Mouse (Mus musculus): ENCODE data around the gene Crtc1.

Gene Crtc1

DNA sequence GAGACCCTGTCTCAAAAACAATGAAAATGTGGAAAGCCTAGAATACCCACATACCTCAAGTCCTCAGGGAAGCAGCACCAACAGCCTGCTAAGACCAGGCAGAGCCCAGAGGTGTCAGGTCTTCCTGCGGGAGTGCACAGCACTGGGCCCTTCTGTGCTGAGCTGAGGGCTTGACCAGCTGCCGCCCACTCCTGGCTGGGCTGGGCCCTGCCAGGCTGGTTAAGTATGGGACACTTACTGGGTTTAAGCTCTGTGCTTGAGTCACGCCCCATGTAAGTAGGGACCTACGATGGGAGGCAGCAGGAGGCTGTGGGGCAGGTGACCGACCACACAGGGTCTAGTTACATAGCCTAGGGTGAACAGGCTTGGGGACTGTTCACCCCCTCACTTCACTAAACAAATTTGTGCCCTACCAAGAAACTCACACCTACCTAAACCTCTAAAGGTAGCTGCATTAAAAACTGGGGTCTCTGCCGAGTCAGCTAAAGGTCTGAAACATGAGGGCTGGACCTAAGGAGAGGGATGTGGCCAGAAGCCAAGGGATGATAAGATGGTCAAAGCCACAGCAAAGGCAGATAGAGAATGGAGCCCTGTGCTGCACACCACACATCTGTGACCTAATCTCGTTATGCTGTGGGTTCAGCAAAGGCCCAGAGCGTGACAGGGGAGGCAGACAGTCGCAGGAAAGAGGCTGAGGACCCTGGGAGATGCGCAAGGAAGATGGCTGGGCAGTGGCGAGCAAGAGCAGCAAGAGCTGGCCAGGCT is 19.3 kb downstream of the Crtc1 start:
- DNase-seq, result no peak

DNA sequence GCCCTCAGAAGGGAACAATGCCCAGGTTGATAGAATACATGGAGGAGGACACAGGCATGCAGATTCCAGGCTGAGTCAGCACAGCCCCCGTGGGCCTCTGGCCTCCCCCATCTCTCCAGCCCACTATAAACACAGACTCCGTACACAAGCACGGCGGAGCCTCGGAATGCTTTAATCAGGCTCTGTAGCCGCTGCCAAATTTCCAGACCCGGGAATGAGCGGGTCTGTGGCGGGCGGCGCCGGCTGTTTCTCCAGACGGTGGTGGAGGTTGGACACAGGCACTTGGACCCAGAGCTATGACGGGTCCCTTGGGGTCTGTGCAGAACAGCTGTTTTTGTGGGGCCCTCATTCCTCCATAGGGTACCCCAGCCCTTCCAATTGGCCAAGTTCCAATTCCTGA is 20.4 kb downstream of the Crtc1 start:
- DNase-seq, result no peak

DNA sequence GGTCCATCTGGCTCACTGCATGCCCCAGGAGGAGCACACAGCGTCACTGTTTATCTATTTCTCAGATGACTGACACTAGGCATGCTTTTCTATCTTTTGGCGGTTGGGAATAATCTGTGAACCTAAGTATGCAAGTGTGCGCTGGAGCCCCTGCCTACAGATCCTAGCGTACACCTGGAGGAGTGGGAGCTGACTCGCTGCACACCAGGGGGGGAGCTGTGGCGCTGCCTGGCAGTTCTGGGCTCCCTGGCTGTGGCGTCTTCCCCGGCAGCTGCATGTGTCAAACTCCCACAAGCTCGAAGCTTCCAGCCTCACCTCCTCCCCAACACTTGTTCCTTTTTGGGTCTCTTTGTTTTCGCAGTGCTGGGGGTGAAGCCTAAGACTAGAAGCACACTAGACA is 21.5 kb downstream of the Crtc1 start:
- peak in 1 of 2 experiments; percentile 8 for DNase-seq

DNA sequence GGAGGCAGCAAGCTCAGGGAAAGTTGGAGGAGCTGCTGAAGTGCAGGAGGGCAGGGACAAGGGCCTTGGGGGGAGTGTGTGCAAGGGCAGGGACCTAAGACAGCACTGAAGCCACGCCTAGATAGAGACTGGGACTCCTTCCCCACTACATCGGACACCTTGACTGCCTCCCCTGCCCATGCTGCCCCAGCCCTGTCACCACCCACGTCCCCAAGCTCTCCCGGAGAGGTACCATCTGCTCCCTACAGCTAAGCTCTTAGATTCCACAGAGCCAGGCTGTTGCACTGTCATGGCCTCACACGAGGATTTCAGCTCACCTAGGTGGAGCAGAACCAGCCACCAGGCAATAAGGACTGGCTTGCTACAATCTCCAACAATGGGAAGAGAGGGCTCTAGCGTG is 22.4 kb downstream of the Crtc1 start:
- DNase-seq, result no peak

DNA sequence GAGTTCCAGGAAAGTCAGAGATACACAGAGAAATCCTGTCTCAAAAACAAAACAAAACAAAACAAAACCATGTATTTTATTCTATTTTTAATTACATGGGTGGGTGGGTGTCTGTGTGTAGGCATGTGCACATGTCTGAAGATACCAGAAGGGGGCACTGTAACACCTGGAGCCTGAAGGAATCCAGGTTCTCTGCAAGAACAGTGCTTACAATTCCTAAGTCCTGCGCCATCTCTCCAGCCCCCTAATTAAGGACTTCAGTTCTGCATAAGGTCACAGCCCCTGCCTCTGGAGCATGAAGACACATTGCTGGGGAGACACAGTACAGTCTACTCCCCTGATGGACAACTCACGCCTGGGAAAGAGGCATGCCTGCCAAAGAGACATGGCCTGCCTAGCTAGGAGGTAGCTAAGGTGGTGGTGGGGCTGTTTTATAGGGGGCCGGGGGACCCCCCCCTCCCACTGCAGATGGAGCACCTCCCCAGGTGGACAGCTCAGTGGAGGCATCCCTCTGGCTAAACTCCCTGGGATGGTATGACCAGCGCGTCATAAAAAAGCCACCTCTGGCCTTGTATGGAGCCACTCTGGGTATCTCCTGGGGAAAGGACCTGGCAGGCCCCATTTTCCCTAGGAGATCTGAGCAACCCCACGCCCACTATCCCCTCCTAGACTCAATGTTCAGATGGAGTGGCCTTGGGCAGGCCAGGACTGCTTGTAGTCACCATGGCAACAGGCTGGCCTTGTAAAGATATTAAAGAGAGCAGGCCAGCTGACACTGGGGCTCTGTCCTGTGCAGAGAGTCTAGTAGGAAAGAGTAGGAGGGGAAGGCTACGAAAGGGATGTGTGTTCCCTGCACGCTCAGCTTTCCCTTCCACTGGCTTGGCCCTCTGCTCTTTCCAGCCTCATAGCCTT is 23.6 kb downstream of the Crtc1 start:
- DNase-seq, result peak in 1 of 2 experiments; percentile 22

DNA sequence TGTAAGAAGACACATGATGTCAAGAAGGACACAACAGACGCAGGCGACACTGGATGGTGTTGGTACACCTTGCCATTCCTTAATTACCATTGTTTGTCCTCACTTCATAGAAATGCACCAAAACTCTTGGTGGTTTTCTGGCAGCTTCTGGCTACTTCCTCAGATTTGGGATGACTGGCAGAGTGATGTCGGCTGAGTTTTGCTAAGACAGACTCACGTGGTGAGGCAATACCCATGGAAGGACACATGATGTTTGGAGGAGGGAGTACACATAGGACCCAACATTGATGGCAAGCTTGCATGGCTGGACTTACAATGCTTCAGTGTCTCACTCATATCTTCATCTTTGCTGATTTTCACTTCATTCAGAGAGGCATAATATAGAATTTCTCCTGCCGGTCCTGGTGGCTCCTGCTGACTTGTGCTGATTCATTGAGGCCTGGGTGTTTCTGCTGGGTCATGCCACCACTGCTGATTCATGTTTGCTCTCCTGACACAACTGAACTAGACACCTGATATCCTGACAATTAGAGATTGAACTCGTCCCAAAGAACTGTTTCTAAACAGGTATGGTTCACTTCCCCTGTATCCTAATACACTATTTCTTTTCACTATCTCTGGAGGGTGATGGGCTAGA is 25.0 kb downstream of the Crtc1 start:
- DNase-seq, result no peak

DNA sequence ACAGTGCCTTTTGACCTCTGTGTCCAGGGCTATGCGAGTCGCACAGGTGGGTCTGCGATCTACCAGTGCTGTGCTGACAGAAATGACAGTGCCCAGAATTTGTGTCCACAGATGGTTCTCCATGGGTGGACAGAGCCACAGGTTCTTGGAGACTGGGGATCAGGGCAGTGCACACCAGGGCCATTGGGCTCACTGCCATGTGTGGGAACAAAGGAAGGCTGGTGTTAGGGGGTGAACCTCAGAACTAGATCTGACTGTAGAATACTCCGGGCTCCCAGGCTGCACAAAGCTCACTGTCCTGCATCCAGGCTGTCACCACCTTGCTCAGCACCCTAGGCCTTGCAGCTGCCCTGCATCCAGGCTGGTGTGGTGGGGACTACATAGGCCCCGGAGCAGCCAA is 29.1 kb downstream of the Crtc1 start:
- no peak for DNase-seq

DNA sequence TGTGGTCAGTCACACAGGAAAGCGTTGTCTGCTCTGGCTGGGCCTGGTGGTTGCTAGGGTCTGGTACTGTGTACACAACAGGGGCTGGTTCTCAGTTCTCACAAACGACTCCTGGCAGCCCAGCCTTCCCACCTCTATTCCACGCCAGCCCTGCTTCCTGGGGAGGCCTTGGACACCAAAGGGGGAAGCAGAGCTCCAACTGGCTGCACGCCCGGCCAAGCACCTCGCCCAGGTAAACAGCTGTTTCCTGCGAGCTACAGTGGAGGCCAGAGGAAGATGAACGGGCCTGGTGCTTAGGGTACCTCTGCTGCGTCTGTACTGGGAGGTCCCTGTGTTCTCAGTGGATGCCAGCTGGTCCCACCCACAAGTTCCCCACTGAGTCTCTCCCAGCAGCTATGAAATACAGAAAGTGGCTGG is 29.9 kb downstream of the Crtc1 start:
- DNase-seq, result no peak

DNA sequence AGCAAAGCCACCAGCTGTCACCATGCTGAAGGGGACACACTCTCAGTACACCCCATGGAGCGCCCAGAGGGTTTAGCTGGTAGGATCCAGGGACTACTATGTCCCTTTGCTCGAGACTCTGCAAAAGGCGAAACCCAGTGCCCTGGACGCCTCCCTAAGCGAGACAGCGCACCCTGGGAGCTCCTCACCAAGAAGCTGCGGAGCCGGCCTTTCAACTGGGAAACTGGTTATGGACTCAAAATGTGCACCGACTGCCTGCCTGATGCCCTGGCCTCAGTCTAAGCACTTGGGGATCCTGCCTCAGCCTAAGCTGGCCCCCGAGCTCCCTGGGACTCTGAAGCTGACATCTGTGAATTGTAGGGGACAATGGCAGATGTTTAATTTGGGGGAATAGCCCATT is 30.4 kb downstream of the Crtc1 start:
- DNase-seq, result no peak

DNA sequence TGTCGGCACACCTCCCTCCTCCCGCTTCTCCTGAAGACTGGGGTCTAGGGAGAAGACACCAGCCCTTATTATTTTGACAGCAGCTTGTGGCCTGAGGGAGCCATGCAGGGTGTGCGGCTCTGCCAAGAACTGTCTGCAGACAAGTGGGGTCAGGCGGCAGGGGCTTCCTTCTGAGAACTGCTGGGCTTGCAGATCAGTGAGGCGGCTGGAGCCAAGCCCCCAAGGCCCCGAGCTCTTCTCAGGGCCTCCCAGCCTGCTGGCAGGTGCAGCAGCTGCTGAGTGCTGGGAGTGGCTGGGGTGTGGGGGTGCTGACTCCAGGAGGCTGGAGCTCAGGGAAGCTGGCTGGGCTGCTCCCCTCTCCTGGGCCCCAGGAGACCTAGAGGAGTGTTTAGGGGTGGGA is 31.1 kb downstream of the Crtc1 start:
- no peak for DNase-seq

DNA sequence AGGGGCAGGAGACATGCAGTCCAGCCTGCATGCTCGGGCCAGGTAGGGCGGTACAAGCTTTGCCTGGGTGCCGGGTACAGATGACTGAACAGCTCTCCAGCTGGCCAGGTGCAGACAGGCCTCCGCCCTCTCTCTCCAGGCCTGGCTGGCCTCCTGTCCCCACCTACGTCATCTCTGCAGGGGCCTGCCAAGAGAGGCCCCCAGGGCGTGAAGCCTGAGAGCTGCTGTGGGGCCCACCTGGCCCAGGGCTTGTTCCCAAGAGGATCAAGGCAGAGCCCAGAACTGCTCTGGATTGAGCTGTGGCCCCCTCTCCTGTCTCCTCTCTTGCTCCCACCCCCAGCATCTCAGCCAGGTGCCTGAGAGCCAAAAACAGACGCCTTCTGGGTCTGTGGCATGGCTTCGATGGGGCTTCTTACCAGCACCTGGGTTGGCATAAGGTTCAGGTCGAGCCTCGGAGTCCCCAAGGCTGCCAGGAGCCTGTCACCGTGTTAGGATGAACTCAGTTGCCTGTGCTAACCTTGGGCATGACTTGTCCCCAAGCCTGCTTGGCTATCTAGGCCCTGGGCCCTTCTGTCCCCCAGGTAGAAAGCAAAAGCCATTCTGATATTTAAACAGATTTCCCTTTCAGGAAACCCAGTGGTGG is 32.8 kb downstream of the Crtc1 start:
- no peak for DNase-seq

DNA sequence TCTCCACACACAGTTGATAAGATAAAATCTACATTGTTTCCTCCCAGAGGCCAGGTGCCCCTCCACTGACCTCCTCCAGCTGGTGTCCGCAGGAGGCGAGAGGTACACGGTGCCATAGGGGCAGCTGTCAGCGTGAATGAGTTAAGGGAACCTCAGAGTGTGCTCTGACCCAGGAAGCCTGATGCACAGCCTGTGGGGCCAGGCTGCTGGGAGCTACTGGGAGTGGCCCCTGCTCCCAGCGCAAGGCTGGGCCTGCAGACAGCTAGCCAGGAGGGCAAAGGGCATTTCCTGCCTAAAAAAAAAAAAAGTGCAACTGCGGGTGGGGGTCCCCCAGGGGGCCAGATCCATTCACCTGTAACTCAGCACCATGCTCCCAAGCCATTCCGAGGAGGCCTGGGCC is 34.2 kb downstream of the Crtc1 start:
- DNase-seq, result no peak

DNA sequence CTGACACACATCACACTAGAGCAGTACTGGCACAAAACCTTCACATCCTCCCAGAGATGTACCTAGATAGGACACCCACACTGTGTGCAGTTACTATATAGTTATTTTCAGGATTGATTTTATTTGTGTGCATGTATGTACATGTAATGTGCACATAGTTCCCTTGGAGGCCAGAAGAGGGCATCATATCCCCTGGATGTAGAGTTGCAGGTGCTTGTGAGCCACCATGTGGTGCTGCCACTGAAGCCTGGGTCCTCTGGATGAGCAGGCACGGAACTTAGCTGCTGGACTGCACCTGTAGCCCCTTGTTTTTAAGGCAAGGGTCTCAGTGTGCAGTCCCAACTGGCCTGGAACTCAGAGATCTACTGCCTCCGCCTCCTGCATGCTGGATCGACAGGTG is 35.2 kb downstream of the Crtc1 start:
- DNase-seq, result no peak

DNA sequence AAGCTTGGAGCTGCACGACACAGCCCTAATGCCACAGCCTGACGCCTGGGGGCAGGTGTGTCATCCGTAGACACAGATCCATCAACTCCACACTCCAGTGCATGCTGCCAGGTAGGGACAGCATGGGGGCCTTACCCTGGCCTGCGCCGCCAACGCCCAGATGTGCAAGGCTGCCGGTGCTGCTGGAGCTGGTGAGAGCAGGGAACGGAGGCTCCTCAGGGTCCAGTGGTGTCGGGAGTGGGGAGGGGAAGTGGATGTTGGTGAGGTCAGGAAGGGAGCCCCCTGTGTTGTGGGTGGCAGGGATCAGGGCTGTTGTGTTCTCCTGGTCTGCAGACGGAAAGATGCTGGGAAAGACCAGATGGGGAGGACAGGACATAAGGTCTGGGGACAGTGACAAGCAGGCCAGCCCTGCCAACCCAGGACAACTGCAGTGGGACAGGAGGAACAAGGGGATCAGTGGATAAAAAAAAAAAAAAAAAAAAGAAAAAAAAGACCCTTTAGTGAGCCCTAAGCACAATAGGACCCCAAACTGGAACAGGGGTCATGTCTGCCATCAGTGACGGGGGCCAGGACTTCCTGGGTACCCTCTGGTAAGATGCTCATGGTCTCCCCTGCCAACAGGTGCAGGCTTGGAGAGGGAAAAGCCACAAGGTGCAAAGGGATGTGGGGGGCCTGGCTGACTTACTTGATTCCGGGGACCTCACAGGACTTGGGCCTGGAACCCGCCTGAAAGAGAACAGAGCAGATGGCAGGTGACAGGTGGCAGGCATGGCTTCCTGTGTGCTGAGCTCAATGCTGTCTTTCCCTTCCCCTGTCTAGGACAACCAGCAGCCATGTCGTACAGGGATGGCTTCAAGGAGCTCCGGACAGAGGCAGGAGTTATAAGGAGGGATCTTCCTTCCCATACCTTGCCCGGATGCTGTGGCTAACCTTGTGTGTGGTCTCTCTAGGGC is 41.5 kb downstream of the Crtc1 start:
- no peak for DNase-seq

DNA sequence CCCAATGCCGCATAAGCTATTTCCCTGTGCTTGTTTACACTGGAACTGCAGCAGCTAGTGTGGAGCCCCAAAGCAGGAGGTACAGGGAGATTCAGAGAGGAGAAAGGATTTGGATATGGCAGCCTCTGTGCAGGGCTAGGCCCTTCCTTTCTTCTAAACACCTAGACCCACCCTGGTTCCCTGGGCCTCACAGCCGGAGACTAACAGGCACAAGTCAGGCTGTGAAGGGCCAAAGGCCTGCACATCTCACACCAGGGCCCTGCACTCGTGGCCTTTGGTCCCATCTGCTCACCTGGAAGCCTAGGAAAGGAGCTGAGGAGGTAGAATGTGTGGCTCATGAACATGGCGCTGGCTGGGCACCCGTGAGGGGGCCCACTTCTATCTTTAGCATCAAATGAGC is 43.2 kb downstream of the Crtc1 start:
- no peak for DNase-seq

DNA sequence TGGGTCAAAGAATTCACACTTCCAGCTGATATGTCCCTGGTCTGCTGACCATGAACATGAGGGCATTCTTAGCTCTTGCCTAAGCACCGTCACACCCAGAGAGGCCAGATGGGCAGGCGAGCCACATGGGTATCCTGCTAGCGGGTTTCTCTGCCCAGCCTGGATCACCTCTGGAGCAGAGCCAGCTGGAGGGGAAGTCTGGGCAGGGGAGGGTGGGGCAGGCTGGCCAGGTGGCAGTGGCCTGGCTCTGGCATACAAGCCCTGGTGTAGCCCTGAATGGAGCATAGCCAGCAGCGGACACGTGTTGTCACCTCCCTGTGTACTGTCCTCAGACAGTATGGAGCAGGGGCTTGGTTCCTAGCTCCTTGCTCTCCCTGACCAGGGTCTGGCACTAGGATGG is 43.7 kb downstream of the Crtc1 start:
- no peak for DNase-seq

DNA sequence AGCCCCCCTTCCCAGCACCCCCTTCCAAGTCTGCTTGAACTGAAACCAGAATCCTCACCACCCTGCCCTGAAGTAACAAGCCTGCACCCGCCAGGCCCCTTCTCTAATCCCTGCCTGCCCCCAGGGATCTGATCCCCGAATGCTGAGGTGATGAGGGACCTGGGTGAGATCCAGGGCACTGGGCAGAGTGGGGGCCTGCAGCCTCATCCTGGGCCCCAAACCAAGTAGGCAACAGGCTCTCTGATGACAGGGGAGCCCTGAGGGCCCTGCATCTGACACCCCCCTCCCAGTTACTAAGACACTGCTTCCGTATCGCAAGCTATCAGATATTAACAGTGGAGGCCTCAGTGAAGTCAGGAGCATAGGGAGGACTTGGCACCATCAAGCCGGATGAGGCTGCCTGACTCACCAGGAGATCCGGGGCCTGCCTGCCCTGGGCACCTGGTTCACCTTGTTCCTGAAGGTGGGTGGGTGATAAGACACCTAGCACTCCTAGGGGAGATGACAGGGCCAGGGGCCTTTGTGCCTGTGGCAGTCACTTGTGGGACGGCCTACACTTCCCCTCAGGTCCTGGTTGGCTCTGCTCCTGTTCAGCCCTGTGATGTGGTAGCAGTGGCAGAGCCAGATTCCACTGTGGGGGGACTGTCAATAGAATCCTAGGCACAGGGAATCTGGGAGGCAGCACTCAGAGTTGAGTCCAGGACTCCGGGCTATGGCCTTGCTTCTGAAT is 44.9 kb downstream of the Crtc1 start:
- DNase-seq, result no peak

DNA sequence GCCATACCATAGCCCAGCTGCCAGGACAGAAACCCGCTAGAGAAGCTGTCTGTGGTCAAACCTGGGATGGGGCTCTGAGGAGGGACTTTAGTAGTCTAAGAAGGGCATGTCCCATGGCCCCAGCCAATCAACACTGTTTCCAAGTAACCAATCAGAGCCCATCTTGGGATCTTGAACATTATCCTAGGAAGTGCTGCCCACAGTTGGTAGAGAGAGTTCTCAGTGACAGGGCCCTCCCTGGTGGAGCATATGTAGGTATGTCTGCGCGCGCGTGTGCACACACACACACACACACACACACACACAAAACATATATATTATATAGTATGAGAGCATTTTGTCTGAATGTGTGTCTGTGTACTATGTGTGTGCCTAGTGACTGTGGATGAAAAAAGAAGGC is 46.3 kb downstream of the Crtc1 start:
- DNase-seq, result no peak

DNA sequence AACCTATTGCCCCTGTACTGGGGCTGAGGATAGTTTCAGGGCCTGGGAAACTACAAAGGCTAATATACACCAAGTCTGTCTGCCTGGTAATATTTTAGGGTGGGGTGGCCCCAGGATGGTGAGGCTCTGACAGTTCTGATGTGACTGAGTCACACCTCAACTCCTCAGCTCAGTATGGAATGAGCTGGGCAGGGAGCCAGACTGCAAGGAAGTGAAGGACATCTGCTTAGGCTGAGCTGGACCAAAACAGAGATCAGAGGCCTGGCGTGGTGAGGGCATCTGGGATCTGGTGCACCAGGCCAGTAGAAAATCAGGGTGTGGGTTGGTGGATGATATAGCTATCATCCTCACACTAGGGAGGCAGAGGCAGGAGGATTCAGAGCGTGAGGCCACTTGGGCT is 49.7 kb downstream of the Crtc1 start:
- DNase-seq, result no peak

DNA sequence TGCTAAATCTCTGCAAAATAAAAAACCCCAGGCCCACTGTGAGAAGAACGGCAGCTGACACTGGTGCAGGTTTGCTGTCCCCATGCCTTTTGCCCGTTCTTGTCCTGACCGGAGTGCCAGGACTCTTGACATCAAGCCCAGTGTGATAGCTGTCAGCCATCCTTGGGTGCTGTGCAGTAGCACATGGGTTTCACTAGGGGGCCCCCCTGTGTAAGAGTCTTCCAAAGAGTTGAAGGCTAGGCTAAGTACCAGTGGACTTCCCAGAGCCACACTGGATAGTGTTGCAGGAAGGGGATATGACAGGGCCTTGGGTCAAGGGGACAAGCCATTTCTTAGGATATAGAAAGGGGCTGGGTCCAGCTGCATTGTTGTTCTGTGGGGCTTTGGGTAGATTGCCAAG is 56.1 kb downstream of the Crtc1 start:
- DNase-seq, result peak; percentile 52 to 56

DNA sequence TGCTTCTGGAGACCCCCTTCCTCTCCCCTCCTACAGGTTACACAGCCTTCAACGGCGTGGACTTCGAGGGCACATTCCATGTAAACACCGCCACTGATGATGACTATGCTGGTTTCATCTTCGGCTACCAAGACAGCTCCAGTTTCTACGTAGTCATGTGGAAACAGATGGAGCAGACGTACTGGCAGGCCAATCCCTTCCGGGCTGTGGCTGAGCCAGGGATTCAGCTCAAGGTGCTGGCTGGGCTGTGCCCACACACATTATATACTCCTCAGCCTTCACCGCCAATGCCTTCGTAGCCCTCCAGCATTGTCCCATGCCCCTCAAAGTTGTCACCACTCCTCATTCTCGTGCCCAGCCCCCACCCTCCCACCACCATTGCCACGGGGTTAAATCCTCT is 59.3 kb downstream of the Crtc1 start:
- DNase-seq, result no peak

Measured in thymus, postnatal 36 days (tissue).